Mouse (Mus musculus) cerebellum, adult 11 months (tissue): ENCODE results near the gene Ptpn14.

Experiments
- DNase-seq: peaks from one replicate; pipeline ENCODE4 v3.0.0; 2022

Ptpn14 gene

DNA sequence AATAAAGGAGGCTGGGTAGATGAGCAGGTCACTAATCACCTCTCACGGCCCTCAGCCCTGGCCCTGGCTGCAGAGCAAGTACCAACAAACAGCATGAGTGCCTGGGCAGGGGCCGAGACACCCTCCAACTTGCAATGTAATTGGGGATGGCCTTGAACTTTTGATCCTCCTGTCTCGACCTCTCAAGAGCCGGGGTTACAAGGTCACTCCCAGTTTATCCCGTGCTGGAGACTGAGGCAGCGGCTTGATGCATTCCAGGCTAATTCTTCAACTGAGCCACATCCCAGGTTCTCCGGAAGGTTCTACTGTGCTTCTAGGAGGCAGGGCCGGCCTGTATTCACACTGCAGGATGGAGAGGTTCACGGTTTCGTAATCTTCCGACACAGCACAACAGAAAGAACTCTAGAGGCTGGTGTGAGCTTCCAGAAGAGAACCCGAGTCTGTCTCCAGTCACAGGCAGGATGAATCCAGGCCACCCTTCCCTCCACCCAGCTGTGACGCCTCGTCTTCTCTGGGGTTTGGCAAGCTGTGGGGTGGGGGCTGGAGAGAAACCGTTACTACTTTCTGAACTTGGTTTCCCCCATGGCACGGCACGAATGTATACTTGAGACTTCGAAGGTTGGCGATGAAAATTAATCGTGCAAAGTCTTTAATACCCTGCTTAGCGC, 185.2 kb downstream of the Ptpn14 start:
- no peak for DNase-seq

DNA sequence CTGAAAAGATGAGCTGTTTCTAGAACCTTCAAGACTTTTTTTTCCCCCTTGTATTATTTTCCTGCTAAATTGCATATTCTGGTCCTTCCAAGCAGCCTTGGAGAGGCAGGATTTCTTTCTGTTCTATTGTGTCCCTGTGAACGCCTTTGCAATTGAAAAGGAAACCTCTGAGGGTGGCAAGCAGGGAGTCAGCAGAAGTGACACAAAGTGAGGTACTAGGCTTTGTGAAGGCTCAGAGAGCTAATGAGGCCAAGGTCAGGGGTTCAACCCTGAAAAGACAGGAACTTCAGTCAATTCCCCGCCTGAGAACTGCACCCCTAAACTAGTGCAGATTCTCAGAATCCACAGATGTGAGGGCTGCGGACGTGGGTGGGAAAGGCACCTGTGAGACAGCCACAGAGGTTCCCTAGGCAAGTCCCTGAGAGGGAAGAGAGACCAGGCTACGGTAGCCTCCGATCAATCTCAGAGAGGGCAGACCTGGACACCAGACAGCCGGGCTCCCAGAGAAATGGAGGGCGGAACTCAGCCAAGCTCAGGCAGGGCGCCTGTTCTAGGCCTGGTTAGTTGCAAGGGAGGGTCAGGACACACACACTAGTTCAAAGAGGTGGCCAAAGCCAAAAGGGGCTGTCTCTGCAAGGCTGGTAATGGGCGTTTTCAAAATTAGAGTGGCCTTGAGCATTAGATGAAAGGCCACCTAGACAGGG, 188.5 kb downstream of the Ptpn14 start:
- no peak for DNase-seq

DNA sequence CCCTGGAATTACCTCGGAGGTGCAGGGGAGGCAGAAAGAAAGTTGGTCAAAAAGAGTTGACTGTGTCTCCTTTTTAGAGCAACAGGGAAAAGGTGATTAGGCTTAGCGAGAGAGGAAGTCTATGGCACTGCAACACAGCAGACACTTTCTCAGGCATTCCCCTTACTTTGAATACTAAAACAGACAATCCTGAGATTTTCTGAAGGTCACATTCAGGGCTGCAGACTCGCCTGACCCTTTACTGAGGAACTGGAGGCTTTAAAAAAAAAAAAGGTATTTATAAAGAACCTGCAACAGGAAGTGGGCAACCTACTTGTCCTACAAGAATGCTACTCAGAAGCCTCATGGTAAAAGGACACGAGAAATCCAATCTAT, 189.0 kb downstream of the Ptpn14 start:
- no peak for DNase-seq

GRCm38 (mm10) chr1:189919756-189920155, 191.7 kb downstream of the Ptpn14 start:
- no peak for DNase-seq

DNA sequence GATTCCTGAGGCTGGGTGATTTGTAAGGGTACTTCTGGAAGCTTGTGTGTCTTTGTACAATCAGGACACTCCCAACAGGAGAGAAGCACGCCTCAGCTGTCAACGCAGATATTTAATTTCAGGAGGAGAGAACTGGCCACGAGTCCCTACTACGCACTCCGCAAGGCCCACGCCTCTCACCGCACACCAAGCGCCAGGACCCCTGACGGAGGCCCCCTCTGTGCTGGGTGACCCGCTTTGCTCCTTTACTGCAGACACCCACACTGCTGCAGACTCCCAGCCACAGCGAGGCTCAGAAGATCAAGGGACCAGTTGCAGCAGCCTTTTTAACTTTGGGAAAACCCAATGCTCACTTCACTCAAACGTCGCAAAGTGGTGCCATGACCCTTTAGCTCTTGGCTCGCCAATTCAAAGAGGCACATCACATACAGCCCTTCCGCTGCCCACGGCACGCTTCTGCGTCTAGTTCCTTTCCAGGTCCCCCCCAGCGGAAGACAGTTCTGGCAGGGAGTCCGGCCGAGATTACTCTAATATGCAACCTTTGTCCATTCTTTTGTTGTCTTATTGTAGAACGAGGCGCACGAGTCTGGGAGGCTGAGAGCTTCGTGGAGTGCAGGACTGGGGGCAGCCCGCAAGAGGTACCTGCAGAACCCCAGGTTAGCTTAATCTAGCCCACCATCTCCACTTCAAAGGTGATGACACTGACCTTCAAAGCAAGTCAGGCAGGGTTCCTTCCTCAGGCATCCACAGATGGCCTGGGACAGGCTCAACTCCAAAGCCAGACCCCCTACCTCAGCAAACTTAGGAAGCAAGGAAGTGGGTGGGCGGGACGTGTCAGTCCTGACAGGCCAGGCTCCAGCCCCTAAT, 192.9 kb downstream of the Ptpn14 start:
- DNase-seq = peak; percentile 26

DNA sequence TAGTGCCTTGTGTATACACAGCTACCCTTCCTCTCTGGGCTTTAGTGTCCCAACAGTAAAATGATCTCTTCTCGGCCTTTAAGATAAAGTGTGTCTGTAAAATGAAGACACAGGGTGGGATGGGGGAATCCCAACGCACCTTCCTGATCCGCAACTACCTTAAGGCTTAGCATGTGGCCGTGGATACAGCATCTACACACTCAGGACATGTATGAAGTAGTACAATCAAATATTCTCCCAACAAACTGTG, 193.4 kb downstream of the Ptpn14 start:
- DNase-seq = no peak

- peak; percentile 70 for DNase-seq
Measured at GRCm38 (mm10) chr1:189921818-189922592, 193.9 kb downstream of the Ptpn14 start, which contains the start of gene Smyd2. Gene Smyd2 (minus strand): TSS chr1:189922363.

DNA sequence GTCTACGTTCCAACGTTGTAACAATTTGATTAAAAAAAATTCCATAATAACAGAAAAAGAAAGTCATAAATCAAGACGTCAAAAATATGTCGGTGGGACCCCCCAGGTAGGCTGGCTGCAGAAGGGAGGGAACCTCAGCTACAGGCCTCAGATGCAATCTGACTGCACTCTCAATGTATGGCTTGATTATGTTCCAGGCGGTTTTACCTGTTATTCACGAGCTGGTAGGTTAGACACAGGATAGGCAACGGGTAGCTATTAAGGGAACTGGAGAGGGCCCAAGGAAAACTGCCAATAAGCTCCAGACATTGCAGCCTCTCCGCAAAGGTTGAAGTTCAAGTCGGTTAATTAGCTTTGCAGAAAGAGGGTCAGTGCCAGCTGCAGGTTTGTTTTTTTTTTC, 194.7 kb downstream of the Ptpn14 start:
- DNase-seq = no peak

GRCm38 (mm10) chr1:189923157-189923556, 195.1 kb downstream of the Ptpn14 start:
- no peak for DNase-seq

DNA sequence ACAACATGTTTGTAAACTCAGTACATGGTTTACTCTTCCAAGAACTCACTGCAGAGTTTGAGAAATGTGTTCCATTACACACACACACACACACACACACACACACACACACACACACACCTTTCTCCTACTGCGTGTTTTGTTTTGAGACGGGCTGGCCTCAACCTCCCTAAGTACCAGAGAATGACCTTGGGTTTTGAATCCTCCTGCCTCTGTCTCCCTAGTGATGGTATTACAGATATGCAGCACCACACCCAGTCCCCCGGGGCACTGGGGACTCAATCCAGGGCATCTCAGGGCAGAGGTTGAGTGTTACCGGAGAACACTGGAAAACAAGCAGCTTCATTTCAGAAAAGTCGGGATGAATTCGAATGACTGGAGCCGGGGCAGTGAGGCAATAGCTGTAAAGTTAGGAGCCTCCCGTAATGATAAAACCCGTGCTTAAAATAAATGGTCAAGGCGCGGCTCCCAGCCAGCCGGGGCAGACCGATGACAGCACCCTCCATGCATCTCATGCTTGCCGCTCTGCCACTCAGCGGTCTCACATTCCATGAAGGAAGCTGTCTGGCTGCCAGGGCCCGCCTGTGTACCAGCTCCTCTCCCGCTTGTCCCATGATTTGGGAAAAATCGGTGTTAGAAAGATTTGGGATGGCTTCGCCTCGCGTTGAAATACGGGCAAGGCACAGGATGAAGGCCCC, 196.0 kb downstream of the Ptpn14 start:
- no peak for DNase-seq

DNA sequence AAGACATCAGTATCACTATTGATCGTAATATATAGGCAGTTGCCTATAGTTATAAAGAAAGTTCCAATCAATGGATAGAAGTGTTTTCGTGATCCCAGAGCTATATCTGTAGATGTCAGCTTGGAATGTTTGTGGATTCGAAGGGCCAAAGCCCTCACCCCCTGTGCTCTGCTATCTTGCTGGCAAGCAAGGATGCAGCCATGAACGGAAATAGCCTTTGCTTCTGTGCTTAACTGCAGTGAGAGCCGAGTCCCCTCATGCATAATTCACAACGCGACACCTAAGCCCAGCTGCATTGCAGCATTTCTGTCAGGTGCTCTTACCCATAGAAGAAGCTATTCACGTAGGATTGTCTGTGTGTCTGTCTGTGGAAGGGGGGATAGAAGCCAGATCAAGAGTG, 198.2 kb downstream of the Ptpn14 start:
- no peak for DNase-seq
